Mouse (Mus musculus): ENCODE data around the gene Npcd.

Gene Npcd

GRCm38 (mm10) chr15:79803533-79804351 lies 30.3 kb downstream of the Npcd start:
- DNase-seq (ENCODE audit: low read depth, low spot score): peak; percentile 37

- no peak for DNase-seq (ENCODE audit: low read depth, low spot score)
These were observed 31.7 kb downstream of the Npcd start for GRCm38 (mm10) chr15:79802304-79802703.

GRCm38 (mm10) chr15:79801646-79802045 lies 32.4 kb downstream of the Npcd start:
- no peak for DNase-seq (ENCODE audit: low read depth, low spot score)

- peak; percentile 55 for DNase-seq (ENCODE audit: low read depth, low spot score)
These were observed 33.3 kb downstream of the Npcd start for GRCm38 (mm10) chr15:79800701-79801100.

GRCm38 (mm10) chr15:79798591-79798990 lies 35.4 kb downstream of the Npcd start:
- DNase-seq (ENCODE audit: low read depth, low spot score): no peak

- DNase-seq (ENCODE audit: low read depth, low spot score): no peak
These were observed 36.4 kb downstream of the Npcd start for GRCm38 (mm10) chr15:79797680-79798079.

- DNase-seq (ENCODE audit: low read depth, low spot score): no peak
These were observed 36.9 kb downstream of the Npcd start for GRCm38 (mm10) chr15:79797096-79797495.

- no peak for DNase-seq (ENCODE audit: low read depth, low spot score)
These were observed 37.8 kb downstream of the Npcd start for GRCm38 (mm10) chr15:79796256-79796655.

GRCm38 (mm10) chr15:79794173-79794572 lies 39.9 kb downstream of the Npcd start:
- DNase-seq (ENCODE audit: low read depth, low spot score): no peak

GRCm38 (mm10) chr15:79793076-79793475 lies 41.0 kb downstream of the Npcd start:
- no peak for DNase-seq (ENCODE audit: low read depth, low spot score)

- peak; percentile 96 for DNase-seq (ENCODE audit: low read depth, low spot score)
These were observed 41.6 kb downstream of the Npcd start for GRCm38 (mm10) chr15:79792455-79792854.

GRCm38 (mm10) chr15:79791502-79791901 lies 42.5 kb downstream of the Npcd start:
- DNase-seq (ENCODE audit: low read depth, low spot score): peak; percentile 76

GRCm38 (mm10) chr15:79790905-79791304 lies 43.1 kb downstream of the Npcd start:
- no peak for DNase-seq (ENCODE audit: low read depth, low spot score)

- no peak for DNase-seq (ENCODE audit: low read depth, low spot score)
These were observed 43.9 kb downstream of the Npcd start for GRCm38 (mm10) chr15:79790111-79790510.

GRCm38 (mm10) chr15:79787815-79788214 lies 46.2 kb downstream of the Npcd start:
- no peak for DNase-seq (ENCODE audit: low read depth, low spot score)

- DNase-seq (ENCODE audit: low read depth, low spot score): no peak
These were observed 49.0 kb downstream of the Npcd start for GRCm38 (mm10) chr15:79785056-79785455.

- DNase-seq (ENCODE audit: low read depth, low spot score): no peak
These were observed 56.3 kb downstream of the Npcd start, which contains the start of gene Dnal4 for GRCm38 (mm10) chr15:79777749-79778148. Gene Dnal4 (minus strand): TSS chr15:79777849.

GRCm38 (mm10) chr15:79775662-79776061 lies 58.4 kb downstream of the Npcd start:
- DNase-seq (ENCODE audit: low read depth, low spot score): no peak

GRCm38 (mm10) chr15:79774117-79775027 lies 59.7 kb downstream of the Npcd start:
- peak; percentile 99 for DNase-seq (ENCODE audit: low read depth, low spot score)

GRCm38 (mm10) chr15:79770629-79771240 lies 63.3 kb downstream of the Npcd start:
- no peak for DNase-seq (ENCODE audit: low read depth, low spot score)

GRCm38 (mm10) chr15:79768302-79768701 lies 65.7 kb downstream of the Npcd start:
- no peak for DNase-seq (ENCODE audit: low read depth, low spot score)
